Mouse (Mus musculus) heart, postnatal 0 days (tissue): ENCODE measurements at regions not wholly inside any gene's neighbourhood (a gene's known extent, or its start where the extent isn't known, plus 50 kb on each side); places are given as distances from the start of the nearest gene placed in this dataset.

Source experiments
- CTCF ChIP-seq: IDR thresholded peaks from 2 replicates; pipeline ENCODE4 v1.5.1; 2016; ENCODE audit warnings: antibody characterized with exemption, control low read depth, low read depth
- EP300 ChIP-seq: IDR thresholded peaks from 2 replicates; pipeline ENCODE4 v1.6.1; 2016; ENCODE audit warnings: antibody characterized with exemption, low read depth

GRCm38 (mm10) chr6:118330496-118330895 is 88.8 kb downstream of the Bms1 start:
- TF ChIP-seq EP300 = no peak
- TF ChIP-seq CTCF = no peak
